Mouse (Mus musculus) testis, adult 2 months (tissue): ENCODE measurements around the gene Cadps2. TPM values are rescaled to one million over a fixed set of nuclear protein-coding genes. Genes with fewer than 3 reads are reported as not detected.

Experiments used
- H3K27ac ChIP-seq: fragments of 200-500 bp; 2 replicates; pipeline ENCODE4 v1.5.1; 2012; ENCODE audit warnings: low read depth, low read length; ENCODE audit not compliant: control insufficient read depth, insufficient read depth
- H3K27me3 ChIP-seq: fragments of 200-500 bp; 2 replicates; pipeline ENCODE4 v1.6.1; 2012; ENCODE audit warnings: mild to moderate bottlenecking, low read length, moderate library complexity; ENCODE audit not compliant: control insufficient read depth, insufficient read depth
- H3K36me3 ChIP-seq: fragments of 200-500 bp; 2 replicates; pipeline ENCODE4 v1.6.1; 2012; ENCODE audit warnings: mild to moderate bottlenecking, low read length; ENCODE audit not compliant: control insufficient read depth, insufficient read depth
- H3K4me1 ChIP-seq: fragments of 200-500 bp; 2 replicates; pipeline ENCODE4 v1.6.1; 2012; ENCODE audit warnings: low read length; ENCODE audit not compliant: control insufficient read depth, insufficient read depth
- H3K4me3 ChIP-seq: fragments of 200-500 bp; 2 replicates; pipeline ENCODE4 v1.5.1; 2012; ENCODE audit warnings: low read depth, mild to moderate bottlenecking, low read length, moderate library complexity, mixed read lengths; ENCODE audit not compliant: control insufficient read depth
- CTCF ChIP-seq: fragments of 200-500 bp; IDR thresholded peaks from 2 replicates; pipeline ENCODE4 v1.5.1; 2012; ENCODE audit warnings: low read depth, mild to moderate bottlenecking, inconsistent platforms, low read length, moderate library complexity; ENCODE audit not compliant: control insufficient read depth, insufficient read depth, insufficient replicate concordance
- POLR2A ChIP-seq: fragments of 200-500 bp; IDR thresholded peaks from 2 replicates; pipeline ENCODE4 v1.6.1; 2012; ENCODE audit warnings: low read depth, mild to moderate bottlenecking, inconsistent platforms, low read length, moderate library complexity; ENCODE audit not compliant: control insufficient read depth
- polyA plus RNA-seq: library from polyadenylated mRNA; depleted of rRNA; stranded (reverse); fragments of >200 nt; gene quantifications from 2 replicates; pipeline ENCODE4 v1.2.3, GENCODE M21; 2012

The Cadps2 gene
- polyA plus RNA-seq, 1 experiment = 0.77 TPM

GRCm38 (mm10) chr6:23306046-23306445, 533.2 kb downstream of the Cadps2 start:
- Histone ChIP-seq H3K4me1 (no peaks in the 10 kb centered on the region), H3K27ac (no peak overlapping the region), H3K36me3 (no peaks in the 10 kb centered on the region), H3K27me3 (no peaks in the 10 kb centered on the region), H3K4me3 (no peak overlapping the region)
- TF ChIP-seq CTCF (no peak), POLR2A (no peak)

GRCm38 (mm10) chr6:23298596-23298995, 540.6 kb downstream of the Cadps2 start:
- Histone ChIP-seq H3K4me1 (no peaks in the 10 kb centered on the region), H3K4me3 (no peak overlapping the region), H3K36me3 (no peaks in the 10 kb centered on the region), H3K27ac (no peak overlapping the region), H3K27me3 (no peaks in the 10 kb centered on the region)
- TF ChIP-seq POLR2A (no peak), CTCF (no peak)

- Histone ChIP-seq H3K4me3 (no peak overlapping the region), H3K36me3 (no peaks in the 10 kb centered on the region), H3K4me1 (no peaks in the 10 kb centered on the region), H3K27me3 (no peaks in the 10 kb centered on the region), H3K27ac (no peak overlapping the region)
- TF ChIP-seq POLR2A = no peak
- TF ChIP-seq CTCF = no peak
These were observed 544.5 kb downstream of the Cadps2 start for GRCm38 (mm10) chr6:23294685-23295084.

GRCm38 (mm10) chr6:23288752-23289151, 550.5 kb downstream of the Cadps2 start:
- no peak overlapping the region for H3K27ac ChIP-seq
- H3K4me1 ChIP-seq = no peaks in the 10 kb centered on the region
- TF ChIP-seq POLR2A (no peak), CTCF (no peak)
- no peaks in the 10 kb centered on the region for H3K27me3 ChIP-seq
- no peaks in the 10 kb centered on the region for H3K36me3 ChIP-seq
- H3K4me3 ChIP-seq = no peak overlapping the region

- Histone ChIP-seq H3K27ac (no peak overlapping the region), H3K36me3 (no peaks in the 10 kb centered on the region), H3K4me3 (no peak overlapping the region), H3K4me1 (no peaks in the 10 kb centered on the region), H3K27me3 (no peaks in the 10 kb centered on the region)
- no peak for TF ChIP-seq POLR2A
- no peak for TF ChIP-seq CTCF
These were observed 557.8 kb downstream of the Cadps2 start for GRCm38 (mm10) chr6:23281514-23281820.

GRCm38 (mm10) chr6:23280811-23281513, 558.3 kb downstream of the Cadps2 start:
- no peak for TF ChIP-seq CTCF
- no peak for TF ChIP-seq POLR2A
- Histone ChIP-seq H3K27me3 (no peaks in the 10 kb centered on the region), H3K36me3 (no peaks in the 10 kb centered on the region), H3K4me3 (no peak overlapping the region), H3K27ac (no peak overlapping the region), H3K4me1 (no peaks in the 10 kb centered on the region)

GRCm38 (mm10) chr6:23273483-23273882, 565.7 kb downstream of the Cadps2 start:
- no peak overlapping the region for H3K4me3 ChIP-seq
- no peaks in the 10 kb centered on the region for H3K36me3 ChIP-seq
- TF ChIP-seq CTCF (no peak), POLR2A (no peak)
- no peak overlapping the region for H3K27ac ChIP-seq
- no peaks in the 10 kb centered on the region for H3K4me1 ChIP-seq
- no peaks in the 10 kb centered on the region for H3K27me3 ChIP-seq
